Mouse (Mus musculus) CD4-positive, CD25-positive, alpha-beta regulatory T cell, adult 4 months (primary cell): ENCODE measurements around the gene Hephl1. TPM values are rescaled to one million over a fixed set of nuclear protein-coding genes. Genes with fewer than 3 reads are reported as not detected.
"Not testable (repeated sequence)": the region's sequence is repeated elsewhere in the genome, so short reads cannot be mapped to it uniquely, and the experiment has no call there.

Experiments used
- ATAC-seq: one replicate; pipeline ENCODE4 v1.8.0; 2017
- polyA plus RNA-seq, 2 experiments: library from polyadenylated mRNA; unstranded; fragments of 100-300 nt; shearing (Covaris generic); gene quantifications; one replicate each; pipeline ENCODE4 v1.2.1; 2017

The Hephl1 gene
- polyA plus RNA-seq, result not detected

GRCm38 (mm10) chr9:15112008-15112407, at the start of gene Hephl1:
Gene Hephl1 (minus strand): TSS chr9:15112108.
- ATAC-seq, result no peak

- no peak for ATAC-seq
Measured at GRCm38 (mm10) chr9:15149246-15149926, 37.5 kb upstream of the Hephl1 start.

GRCm38 (mm10) chr9:15140546-15140945, 28.6 kb upstream of the Hephl1 start:
- no peak for ATAC-seq

- no peak for ATAC-seq
Measured at GRCm38 (mm10) chr9:15125897-15126296, 14.0 kb upstream of the Hephl1 start.

- ATAC-seq, result no peak
Measured at GRCm38 (mm10) chr9:15122431-15122830, 10.5 kb upstream of the Hephl1 start.

GRCm38 (mm10) chr9:15120841-15121358, 9.0 kb upstream of the Hephl1 start:
- no peak for ATAC-seq

- ATAC-seq, result no peak
Measured at GRCm38 (mm10) chr9:15120209-15120608, 8.3 kb upstream of the Hephl1 start.

- no peak for ATAC-seq
Measured at GRCm38 (mm10) chr9:15119515-15119914, 7.6 kb upstream of the Hephl1 start.

GRCm38 (mm10) chr9:15116165-15116564, 4.3 kb upstream of the Hephl1 start:
- ATAC-seq, result no peak

GRCm38 (mm10) chr9:15114102-15114501, 2.2 kb upstream of the Hephl1 start:
- ATAC-seq, result no peak

GRCm38 (mm10) chr9:15108101-15108500, 3.8 kb downstream of the Hephl1 start:
- no peak for ATAC-seq

GRCm38 (mm10) chr9:15105136-15105535, 6.8 kb downstream of the Hephl1 start:
- ATAC-seq, result no peak

GRCm38 (mm10) chr9:15103579-15104300, 8.2 kb downstream of the Hephl1 start:
- ATAC-seq, result peak; percentile 82

- no peak for ATAC-seq
Measured at GRCm38 (mm10) chr9:15101531-15102161, 10.3 kb downstream of the Hephl1 start.

GRCm38 (mm10) chr9:15098421-15098820, 13.5 kb downstream of the Hephl1 start:
- ATAC-seq, result not testable (repeated sequence)

- no peak for ATAC-seq
Measured at GRCm38 (mm10) chr9:15097172-15097571, 14.7 kb downstream of the Hephl1 start.

- no peak for ATAC-seq
Measured at GRCm38 (mm10) chr9:15096161-15096560, 15.7 kb downstream of the Hephl1 start.

GRCm38 (mm10) chr9:15095206-15095605, 16.7 kb downstream of the Hephl1 start:
- peak; percentile 60 for ATAC-seq

GRCm38 (mm10) chr9:15068686-15069295, 43.1 kb downstream of the Hephl1 start:
- no peak for ATAC-seq

- ATAC-seq, result no peak
Measured at GRCm38 (mm10) chr9:15067995-15068685, 43.8 kb downstream of the Hephl1 start.

GRCm38 (mm10) chr9:15064176-15064575, 47.7 kb downstream of the Hephl1 start:
- ATAC-seq, result peak; percentile 86

- no peak for ATAC-seq
Measured at GRCm38 (mm10) chr9:15060847-15061246, 51.1 kb downstream of the Hephl1 start.
